Mouse (Mus musculus) 416B (cell line): ENCODE results near the gene Sgo1.

Experiments
- DNase-seq: peaks from one replicate; pipeline ENCODE4 v3.0.0; 2011; ENCODE audit warnings: low read depth

Sgo1 gene

GRCm38 (mm10) chr17:53643360-53643759 is 45.8 kb downstream of the Sgo1 start:
- DNase-seq, result no peak

- DNase-seq, result peak; percentile 15
Observed at GRCm38 (mm10) chr17:53631344-53631743, 57.8 kb downstream of the Sgo1 start.

GRCm38 (mm10) chr17:53628131-53628530 is 61.0 kb downstream of the Sgo1 start:
- no peak for DNase-seq

GRCm38 (mm10) chr17:53627497-53627896 is 61.6 kb downstream of the Sgo1 start:
- DNase-seq, result no peak

- no peak for DNase-seq
Observed at GRCm38 (mm10) chr17:53626160-53626559, 63.0 kb downstream of the Sgo1 start.
